Mouse (Mus musculus) limb, embryonic 11.5 days (tissue): ENCODE data around the gene Khdc3. TPM values are rescaled to one million over a fixed set of nuclear protein-coding genes. Genes with fewer than 3 reads are reported as not detected.

ENCODE experiments used
- ATAC-seq: fragments of 200-750 bp; cut with Nextera tagmentation; 2 replicates; pipeline ENCODE4 v1.8.0; 2017; ENCODE audit warnings: low read depth; ENCODE audit not compliant: insufficient number of reproducible peaks, low FRiP score, low TSS enrichment
- DNase-seq: peaks from one replicate; pipeline ENCODE4 v3.0.0-alpha.2; 2015; ENCODE audit warnings: low spot score
- H3K27ac ChIP-seq: fragments of 300-500 bp; sonication (generic); replicated peaks from 2 replicates; pipeline ENCODE4 v1.5.1; 2014; ENCODE audit warnings: low read depth, mild to moderate bottlenecking, low read length
- H3K27me3 ChIP-seq: fragments of 300-500 bp; sonication (generic); 2 replicates; pipeline ENCODE4 v1.6.1; 2014; ENCODE audit warnings: mild to moderate bottlenecking, low read length, mixed read lengths; ENCODE audit not compliant: control insufficient read depth, insufficient read depth
- H3K36me3 ChIP-seq: fragments of 300-500 bp; sonication (generic); 2 replicates; pipeline ENCODE4 v1.6.1; 2014; ENCODE audit warnings: mild to moderate bottlenecking, low read length, moderate library complexity, mixed read lengths; ENCODE audit not compliant: control insufficient read depth, insufficient read depth
- H3K4me1 ChIP-seq: fragments of 300-500 bp; sonication (generic); 2 replicates; pipeline ENCODE4 v1.6.1; 2014; ENCODE audit warnings: low read length, mixed read lengths; ENCODE audit not compliant: control insufficient read depth, insufficient read depth
- H3K4me2 ChIP-seq: fragments of 300-500 bp; sonication (generic); 2 replicates; pipeline ENCODE4 v1.6.1; 2014; ENCODE audit warnings: low read depth, mild to moderate bottlenecking, moderate library complexity; ENCODE audit not compliant: severe bottlenecking
- H3K4me3 ChIP-seq: fragments of 300-500 bp; sonication (generic); 2 replicates; pipeline ENCODE4 v1.5.1; 2014; ENCODE audit warnings: low read depth, low read length
- H3K9ac ChIP-seq: fragments of 300-500 bp; sonication (generic); 2 replicates; pipeline ENCODE4 v1.6.1; 2014; ENCODE audit warnings: mild to moderate bottlenecking, low read length
- H3K9me3 ChIP-seq: fragments of 300-500 bp; sonication (generic); 2 replicates; pipeline ENCODE4 v1.6.1; 2016; ENCODE audit warnings: low read length; ENCODE audit not compliant: control insufficient read depth
- WGBS: fragments of 180-500 bp; shearing (Covaris S2); extraction: QIAGEN DNeasy Blood & Tissue Kit; methylation state at CpG from one replicate; pipeline ENCODE4 v1.1.7; 2014; 5-methylcytosine and 5-hydroxymethylcytosine counted together
- polyA plus RNA-seq: library from polyadenylated mRNA; unstranded; fragments of >200 nt; fragmentation: Nextera tagmentation; extraction: Ambion mirVana; gene quantifications from 2 replicates; pipeline ENCODE4 v1.2.1, GENCODE M21; 2014

Khdc3 gene
- polyA plus RNA-seq, 1 experiment from 2014 or later = not detected

DNA sequence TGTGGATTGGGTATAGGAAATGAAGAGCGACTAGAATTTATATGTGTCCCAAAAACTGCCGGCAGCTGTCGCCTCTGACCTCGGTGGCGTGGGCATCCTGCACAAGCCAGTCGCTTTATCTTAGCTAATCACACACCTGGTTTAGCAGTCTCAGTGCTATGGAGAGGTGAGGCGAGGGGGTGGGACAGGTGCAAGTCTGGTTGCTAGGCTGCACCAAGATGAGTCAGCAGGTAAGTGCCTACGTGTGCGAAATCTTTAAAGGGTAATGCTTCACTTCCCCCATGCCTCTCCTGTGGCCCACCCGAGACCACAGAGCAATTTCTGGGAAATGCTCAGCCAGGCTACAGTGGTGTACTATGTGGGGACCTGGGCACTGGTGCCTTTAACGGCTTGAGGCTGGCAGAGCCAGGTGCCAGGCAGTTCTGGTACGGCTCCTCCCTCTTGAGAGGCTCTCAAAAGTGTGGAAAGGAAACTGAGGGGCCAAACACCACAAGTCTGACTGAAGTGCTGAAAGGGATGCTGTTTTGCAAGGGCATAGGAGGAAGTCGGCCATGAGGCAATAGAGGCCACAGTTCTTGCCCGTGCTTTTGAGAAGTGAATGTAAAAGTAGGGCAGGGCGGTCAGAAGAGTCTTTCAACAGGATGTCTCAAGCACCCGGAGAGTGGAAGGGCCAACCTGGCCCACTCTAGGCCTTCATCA lies 12.3 kb upstream of the Khdc3 start:
- no peaks in the 10 kb centered on the region for H3K4me1 ChIP-seq
- no peaks in the 10 kb centered on the region for H3K36me3 ChIP-seq
- H3K9me3 ChIP-seq = no peaks in the 10 kb centered on the region
- 75% methylated on average over 16 of the region's 16 CpGs for WGBS
- no peak overlapping the region for H3K27ac ChIP-seq
- no peaks in the 10 kb centered on the region for H3K27me3 ChIP-seq
- no peak overlapping the region for H3K4me2 ChIP-seq
- no peak overlapping the region for H3K9ac ChIP-seq
- no peak overlapping the region for H3K4me3 ChIP-seq
- DNase-seq (no peak), ATAC-seq (no peak)

DNA sequence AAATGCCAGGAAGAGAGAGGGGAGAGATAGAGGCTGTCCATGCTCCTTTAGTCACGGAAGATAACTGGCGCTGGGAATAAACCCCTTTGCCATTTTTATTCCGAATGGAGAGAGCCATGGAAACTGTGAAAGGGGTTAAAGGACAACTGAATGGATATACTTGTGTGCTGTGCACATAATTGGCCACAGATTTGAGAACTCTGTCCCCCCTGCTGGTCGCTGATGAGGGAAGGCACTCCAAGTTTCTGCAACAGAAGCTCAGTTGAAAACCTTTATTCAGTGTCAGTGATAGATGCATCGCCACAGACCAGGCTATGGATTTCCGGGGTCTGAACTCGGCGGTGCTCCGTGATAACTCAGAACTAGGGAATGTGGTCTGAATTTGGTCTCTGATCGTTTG lies 11.5 kb upstream of the Khdc3 start:
- no peak for DNase-seq
- H3K27me3 ChIP-seq = no peaks in the 10 kb centered on the region
- no peaks in the 10 kb centered on the region for H3K36me3 ChIP-seq
- no peak for ATAC-seq
- 83% methylated on average over 10 of the region's 10 CpGs for WGBS
- H3K4me1 ChIP-seq = no peaks in the 10 kb centered on the region
- no peak overlapping the region for H3K4me2 ChIP-seq
- H3K27ac ChIP-seq = no peak overlapping the region
- no peaks in the 10 kb centered on the region for H3K9me3 ChIP-seq
- H3K9ac ChIP-seq = no peak overlapping the region
- no peak overlapping the region for H3K4me3 ChIP-seq

DNA sequence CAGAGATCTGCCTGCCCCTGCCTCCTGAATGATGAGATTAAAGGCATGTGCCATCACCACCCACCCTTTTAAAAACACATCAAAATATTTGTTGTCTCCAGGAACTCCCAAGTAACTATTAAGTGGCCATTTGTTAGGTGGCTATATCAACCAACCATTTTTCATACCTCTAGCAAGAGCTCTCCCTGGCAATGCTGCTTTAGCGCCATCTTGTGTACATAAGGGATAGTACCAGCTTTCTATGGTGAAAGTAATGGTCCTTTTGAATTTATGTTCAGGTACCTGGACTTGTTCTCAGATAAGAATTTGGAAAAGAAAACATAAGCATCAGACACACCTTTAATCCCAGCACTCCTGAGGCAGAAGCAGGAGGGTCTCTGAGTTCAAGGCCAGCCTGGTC lies 9.9 kb upstream of the Khdc3 start:
- WGBS = 0% methylated on average over 1 of the region's 1 CpGs
- no peak overlapping the region for H3K27ac ChIP-seq
- peak; percentile 47 for DNase-seq
- ATAC-seq = no peak; the same call in 1 of the 2 replicates
- no peak overlapping the region for H3K4me3 ChIP-seq
- no peak overlapping the region for H3K9ac ChIP-seq
- no peak overlapping the region for H3K4me2 ChIP-seq
- no peaks in the 10 kb centered on the region for H3K9me3 ChIP-seq
- no peaks in the 10 kb centered on the region for H3K4me1 ChIP-seq
- H3K36me3 ChIP-seq = no peaks in the 10 kb centered on the region
- peaks cover 4% of the 10 kb centered on the region; the same call in 1 of the 2 replicates for H3K27me3 ChIP-seq

DNA sequence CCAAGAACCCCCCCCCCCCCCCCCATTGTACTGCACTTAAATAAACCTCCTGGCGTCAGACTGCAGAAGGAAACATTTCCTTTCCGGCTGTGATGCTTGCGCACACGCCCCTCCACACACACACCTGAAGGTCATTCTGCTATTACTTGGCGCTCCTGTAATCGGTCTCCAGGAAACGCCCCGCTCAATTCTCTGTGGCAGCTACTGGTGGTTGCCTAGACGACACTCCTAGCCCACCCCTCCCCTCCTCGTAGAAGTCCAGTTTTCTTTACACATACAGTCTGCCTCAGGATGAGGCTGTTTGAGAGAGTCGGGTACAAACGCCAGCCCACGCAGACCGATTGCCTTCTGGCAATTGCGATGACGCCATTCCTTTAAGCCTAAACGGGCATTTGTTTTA lies 7.1 kb upstream of the Khdc3 start:
- H3K4me1 ChIP-seq = no peaks in the 10 kb centered on the region
- H3K9ac ChIP-seq = no peak overlapping the region
- H3K4me3 ChIP-seq = no peak overlapping the region
- no peaks in the 10 kb centered on the region for H3K36me3 ChIP-seq
- ATAC-seq (peak; percentile 71; the same call in 1 of the 2 replicates), DNase-seq (peak; percentile 43)
- peaks cover 4% of the 10 kb centered on the region; the same call in 1 of the 2 replicates for H3K27me3 ChIP-seq
- H3K9me3 ChIP-seq = no peaks in the 10 kb centered on the region
- 46% methylated on average over 17 of the region's 17 CpGs for WGBS
- H3K4me2 ChIP-seq = no peak overlapping the region
- no peak overlapping the region for H3K27ac ChIP-seq

DNA sequence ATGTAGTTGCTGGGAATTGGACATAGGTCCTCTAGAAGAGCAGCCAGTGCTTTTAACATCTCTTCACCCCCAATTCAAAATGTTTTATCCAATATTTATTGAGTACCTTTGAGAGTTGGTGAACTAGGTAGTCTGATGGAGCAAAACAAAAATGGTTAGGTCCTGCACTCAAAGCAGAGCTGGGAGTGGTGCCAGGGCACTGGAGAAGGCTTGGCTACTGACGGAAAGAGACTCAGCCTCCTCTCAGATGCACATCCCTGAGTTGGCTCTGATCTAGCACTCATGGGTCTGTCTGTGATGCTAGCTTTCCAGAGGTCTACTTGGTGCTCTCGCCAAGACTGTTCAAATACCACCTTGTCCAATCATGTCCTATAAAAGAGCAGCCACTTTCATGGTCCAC lies 3.7 kb upstream of the Khdc3 start:
- Histone ChIP-seq H3K9me3 (no peaks in the 10 kb centered on the region), H3K27me3 (peaks cover 8% of the 10 kb centered on the region; the same call in 1 of the 2 replicates), H3K4me1 (no peaks in the 10 kb centered on the region), H3K4me2 (no peak overlapping the region), H3K36me3 (no peaks in the 10 kb centered on the region), H3K9ac (no peak overlapping the region), H3K4me3 (no peak overlapping the region), H3K27ac (no peak overlapping the region)
- DNase-seq (no peak), ATAC-seq (no peak)
- WGBS = 80% methylated on average over 2 of the region's 2 CpGs

DNA sequence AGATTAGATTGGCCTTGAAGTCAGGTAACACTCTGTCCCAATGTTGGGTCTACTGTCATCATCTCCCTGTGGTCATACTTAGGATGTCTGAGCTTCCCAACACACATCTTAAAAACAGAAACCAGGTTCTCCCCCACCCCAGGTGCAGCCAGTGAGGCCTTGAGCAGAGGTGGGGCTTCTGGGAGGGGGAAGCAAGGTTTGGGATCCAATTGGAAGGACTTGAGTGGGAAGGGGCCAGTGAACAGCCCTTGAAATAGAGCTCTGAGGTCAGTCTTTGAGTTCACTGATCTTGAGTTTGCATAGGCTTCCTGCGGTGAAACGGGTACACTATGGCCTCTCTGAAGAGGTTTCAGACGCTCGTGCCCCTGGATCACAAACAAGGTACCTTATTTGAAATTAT lies 545 bp downstream of the Khdc3 start, which contains the start of gene Gm20509:
Gm20509 (plus strand) TSS at position 290 of the 400 bp plus-strand sequence.
- Histone ChIP-seq H3K9me3 (no peaks in the 10 kb centered on the region), H3K27me3 (peaks cover 9% of the 10 kb centered on the region; the same call in 1 of the 2 replicates), H3K4me2 (peak within 1 kb of the TSS; percentile 81), H3K27ac (no peak within 1 kb of the TSS), H3K9ac (peak within 1 kb of the TSS; percentile 50), H3K4me3 (peak within 1 kb of the TSS; percentile 37), H3K36me3 (no peaks in the 10 kb centered on the region), H3K4me1 (no peaks in the 10 kb centered on the region)
- WGBS = 83% methylated on average over 4 of the region's 4 CpGs
- ATAC-seq = no peak
- DNase-seq = no peak

DNA sequence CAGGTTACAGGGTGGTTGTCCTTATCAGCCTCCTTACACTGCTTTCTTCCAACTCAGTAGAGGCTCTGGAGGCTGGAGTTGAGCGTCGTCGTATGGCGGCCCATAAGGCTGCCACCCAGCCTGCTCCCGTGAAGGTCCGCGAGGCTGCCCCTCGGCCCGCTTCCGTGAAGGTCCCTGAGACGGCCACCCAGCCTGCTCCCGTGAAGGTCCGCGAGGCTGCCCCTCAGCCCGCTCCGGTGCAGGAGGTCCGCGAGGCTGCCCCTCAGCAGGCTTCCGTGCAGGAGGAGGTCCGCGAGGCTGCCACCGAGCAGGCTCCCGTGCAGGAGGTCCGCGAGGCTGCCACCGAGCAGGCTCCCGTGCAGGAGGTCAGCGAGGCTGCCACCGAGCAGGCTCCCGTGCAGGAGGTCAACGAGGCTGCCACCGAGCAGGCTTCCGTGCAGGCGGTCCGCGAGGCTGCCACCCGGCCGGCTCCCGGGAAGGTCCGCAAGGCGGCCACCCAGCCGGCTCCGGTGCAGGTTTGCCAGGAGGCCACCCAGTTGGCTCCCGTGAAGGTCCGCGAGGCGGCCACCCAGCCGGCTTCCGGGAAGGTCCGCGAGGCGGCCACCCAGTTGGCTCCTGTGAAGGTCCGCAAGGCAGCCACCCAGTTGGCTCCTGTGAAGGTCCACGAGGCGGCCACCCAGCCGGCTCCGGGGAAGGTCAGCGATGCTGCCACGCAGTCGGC lies 1.7 kb downstream of the Khdc3 start:
- Histone ChIP-seq H3K27me3 (peaks cover 9% of the 10 kb centered on the region; the same call in 1 of the 2 replicates), H3K4me3 (peak overlapping the region; percentile 37), H3K9ac (peak overlapping the region; percentile 50), H3K36me3 (no peaks in the 10 kb centered on the region), H3K4me2 (peak overlapping the region; percentile 81), H3K27ac (no peak overlapping the region), H3K9me3 (no peaks in the 10 kb centered on the region), H3K4me1 (no peaks in the 10 kb centered on the region)
- ATAC-seq (peak; percentile 54), DNase-seq (peak; percentile 73)
- WGBS = 4% methylated on average over 59 of the region's 60 CpGs

DNA sequence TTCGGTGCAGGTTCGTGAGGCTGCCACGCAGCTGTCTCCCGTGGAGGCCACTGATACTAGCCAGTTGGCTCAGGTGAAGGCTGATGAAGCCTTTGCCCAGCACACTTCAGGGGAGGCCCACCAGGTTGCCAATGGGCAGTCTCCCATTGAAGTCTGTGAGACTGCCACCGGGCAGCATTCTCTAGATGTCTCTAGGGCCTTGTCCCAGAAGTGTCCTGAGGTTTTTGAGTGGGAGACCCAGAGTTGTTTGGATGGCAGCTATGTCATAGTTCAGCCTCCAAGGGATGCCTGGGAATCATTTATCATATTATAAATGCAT lies 2.2 kb downstream of the Khdc3 start:
- H3K4me2 ChIP-seq = peak overlapping the region; percentile 81
- WGBS = 40% methylated on average over 5 of the region's 5 CpGs
- peak overlapping the region; percentile 37 for H3K4me3 ChIP-seq
- H3K9ac ChIP-seq = peak overlapping the region; percentile 50; the same call in 1 of the 2 replicates
- peaks cover 9% of the 10 kb centered on the region; the same call in 1 of the 2 replicates for H3K27me3 ChIP-seq
- ATAC-seq (no peak), DNase-seq (no peak)
- no peaks in the 10 kb centered on the region for H3K4me1 ChIP-seq
- no peak overlapping the region for H3K27ac ChIP-seq
- H3K9me3 ChIP-seq = no peaks in the 10 kb centered on the region
- no peaks in the 10 kb centered on the region for H3K36me3 ChIP-seq
